Mouse (Mus musculus): ENCODE data around the gene Ciita. TPM values are rescaled to one million over a fixed set of nuclear protein-coding genes. Genes with fewer than 3 reads are reported as not detected.

The Ciita gene
- polyA plus RNA-seq, 1 experiment, result 0.03 TPM

DNA sequence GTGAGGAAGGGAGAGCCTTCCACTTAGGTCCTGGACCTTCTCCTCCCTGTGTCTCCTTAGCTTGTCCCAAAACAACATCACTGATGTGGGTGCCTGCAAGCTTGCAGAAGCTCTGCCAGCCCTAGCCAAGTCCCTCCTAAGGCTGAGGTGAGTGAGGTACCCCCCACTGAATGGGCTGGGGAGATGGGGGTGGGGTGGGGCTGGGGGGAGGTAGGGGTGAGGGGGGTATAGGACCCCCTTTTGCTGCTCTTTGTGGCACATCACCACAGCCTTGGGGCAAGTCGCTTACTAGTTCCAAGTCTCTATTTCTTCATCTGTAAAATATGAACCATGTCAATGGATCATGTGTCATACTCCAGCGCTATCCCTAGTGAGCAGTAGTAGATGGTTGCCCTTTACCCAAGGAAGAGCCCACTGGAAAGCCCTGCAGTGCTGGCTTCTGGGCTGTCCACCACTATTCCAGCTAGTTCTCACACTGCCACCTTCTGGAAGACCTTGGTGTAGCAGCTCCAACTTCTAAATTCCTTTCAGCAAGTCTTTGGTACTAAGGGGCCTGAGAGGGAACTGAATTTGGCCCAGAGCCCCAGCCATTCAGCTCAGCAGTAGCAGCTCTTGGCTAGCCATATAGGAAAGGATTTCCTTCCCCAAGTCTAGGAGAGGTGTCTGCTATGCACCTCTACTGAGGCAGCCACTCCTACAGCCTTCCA lies 41.2 kb downstream of the Ciita start:
- peak; percentile 92 for DNase-seq (ENCODE audit: low read depth)
- no peak for TF ChIP-seq POLR2A (IDR thresholded peaks at IDR 0.05; ENCODE audit: borderline replicate concordance, extremely low read depth, insufficient read depth, insufficient read length, poor library complexity, severe bottlenecking)
- TF ChIP-seq CTCF (IDR thresholded peaks at IDR 0.05; ENCODE audit: borderline replicate concordance, extremely low read depth, insufficient read depth, insufficient read length), result peak; percentile 76

DNA sequence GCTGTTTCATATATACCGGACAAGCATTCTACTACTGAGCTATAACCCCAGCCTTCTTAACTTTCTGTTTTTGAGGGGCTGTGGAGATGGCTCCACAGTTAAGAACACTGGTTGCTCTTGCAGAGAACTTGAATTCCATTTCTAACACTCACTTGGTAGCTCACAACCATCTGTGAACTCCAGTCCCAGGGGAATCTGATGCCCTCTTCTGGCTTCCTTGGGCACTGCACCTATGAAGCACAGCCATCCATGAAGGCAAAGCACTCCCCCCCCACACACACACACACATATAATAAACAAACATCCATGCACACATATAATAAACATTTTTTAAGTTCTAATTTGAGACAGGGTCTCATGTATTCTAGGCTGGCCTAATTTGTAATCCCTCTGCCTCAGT lies 43.0 kb downstream of the Ciita start:
- DNase-seq (ENCODE audit: low read depth), result peak; percentile 72

DNA sequence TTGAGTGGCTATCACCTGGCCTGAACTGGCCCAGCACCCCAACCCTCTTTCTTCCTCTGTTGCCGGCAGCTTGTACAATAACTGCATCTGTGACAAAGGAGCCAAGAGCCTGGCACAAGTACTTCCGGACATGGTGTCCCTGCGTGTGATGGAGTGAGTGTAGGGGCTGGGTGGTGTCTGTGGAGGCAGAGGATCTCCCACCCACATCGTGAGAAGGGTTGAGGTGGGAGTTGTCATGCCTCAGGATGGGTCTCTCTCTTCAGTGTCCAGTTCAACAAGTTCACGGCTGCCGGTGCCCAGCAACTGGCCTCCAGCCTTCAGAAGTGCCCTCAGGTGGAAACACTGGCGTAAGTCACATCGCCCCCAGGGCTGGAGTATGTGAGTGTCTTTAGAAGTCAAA lies 43.8 kb downstream of the Ciita start:
- TF ChIP-seq CTCF (IDR thresholded peaks at IDR 0.05; ENCODE audit: borderline replicate concordance, extremely low read depth, insufficient read depth, insufficient read length), result no peak
- no peak for TF ChIP-seq POLR2A (IDR thresholded peaks at IDR 0.05; ENCODE audit: borderline replicate concordance, extremely low read depth, insufficient read depth, insufficient read length, poor library complexity, severe bottlenecking)
- no peak for DNase-seq (ENCODE audit: low read depth)

More for the DNA sequence above, 43.0 kb downstream of the Ciita start:
- peak; percentile 74 for TF ChIP-seq CTCF (IDR thresholded peaks at IDR 0.05; ENCODE audit: borderline replicate concordance, extremely low read depth, insufficient read depth, insufficient read length)
- no peak for TF ChIP-seq POLR2A (IDR thresholded peaks at IDR 0.05; ENCODE audit: borderline replicate concordance, extremely low read depth, insufficient read depth, insufficient read length, poor library complexity, severe bottlenecking)

DNA sequence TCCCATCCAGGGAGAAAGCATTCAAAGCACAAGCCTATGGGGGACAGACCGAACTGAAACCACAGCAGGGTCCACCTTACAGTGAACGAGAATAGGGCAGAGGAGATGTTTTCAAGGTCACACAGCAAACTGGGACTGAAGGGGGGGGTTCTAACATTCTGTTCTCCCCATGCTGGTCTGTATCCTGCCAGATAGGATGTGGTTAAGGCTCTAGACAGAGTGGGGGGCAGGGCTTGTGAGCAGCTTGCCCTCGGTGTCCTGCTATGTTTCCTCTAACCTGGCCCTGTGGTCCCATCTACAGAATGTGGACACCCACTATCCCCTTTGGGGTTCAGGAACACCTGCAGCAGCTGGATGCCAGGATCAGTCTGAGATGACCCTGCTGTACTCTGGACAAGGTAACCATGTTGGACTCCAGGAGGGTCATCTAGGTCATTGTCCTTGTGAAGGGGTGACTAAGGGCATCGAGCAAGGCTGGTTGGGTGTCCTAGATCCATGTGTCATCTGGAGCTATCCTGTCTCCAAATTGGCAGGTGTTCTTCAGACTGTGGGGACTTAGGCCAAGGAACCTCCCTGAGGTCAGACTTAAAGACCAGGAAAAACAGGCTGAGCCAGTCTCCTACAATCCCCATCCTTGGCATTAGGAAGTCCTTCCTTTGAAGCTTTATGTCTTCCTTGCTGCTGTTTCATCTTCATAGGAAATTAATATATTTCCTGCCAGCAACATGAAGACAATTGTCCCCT lies 45.2 kb downstream of the Ciita start:
- TF ChIP-seq CTCF (IDR thresholded peaks at IDR 0.05; ENCODE audit: borderline replicate concordance, extremely low read depth, insufficient read depth, insufficient read length) (no peak), POLR2A (IDR thresholded peaks at IDR 0.05; ENCODE audit: borderline replicate concordance, extremely low read depth, insufficient read depth, insufficient read length, poor library complexity, severe bottlenecking) (no peak)

DNA sequence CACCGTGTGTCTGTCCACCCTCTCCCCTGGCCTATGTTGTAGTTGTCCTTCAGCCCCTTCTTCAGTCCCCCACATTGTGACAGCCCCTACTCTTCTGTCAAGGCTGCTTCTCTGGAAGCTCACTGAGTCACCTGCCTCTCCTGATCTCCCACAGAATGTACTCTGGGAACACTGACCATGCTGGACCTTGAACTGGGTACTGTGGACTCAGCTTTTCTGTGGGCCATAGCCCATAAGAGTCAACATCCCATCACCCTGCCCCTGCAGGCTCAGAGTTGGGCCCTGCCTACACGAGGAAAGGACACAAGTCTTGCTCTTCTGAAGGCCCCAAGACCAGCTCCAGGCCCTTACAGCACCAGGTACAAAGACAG lies 45.7 kb downstream of the Ciita start:
- TF ChIP-seq POLR2A (IDR thresholded peaks at IDR 0.05; ENCODE audit: borderline replicate concordance, extremely low read depth, insufficient read depth, insufficient read length, poor library complexity, severe bottlenecking) (no peak), CTCF (IDR thresholded peaks at IDR 0.05; ENCODE audit: borderline replicate concordance, extremely low read depth, insufficient read depth, insufficient read length) (no peak)
- no peak for DNase-seq (ENCODE audit: low read depth)

More for the DNA sequence above, 45.2 kb downstream of the Ciita start:
- DNase-seq (ENCODE audit: low read depth), result no peak

DNA sequence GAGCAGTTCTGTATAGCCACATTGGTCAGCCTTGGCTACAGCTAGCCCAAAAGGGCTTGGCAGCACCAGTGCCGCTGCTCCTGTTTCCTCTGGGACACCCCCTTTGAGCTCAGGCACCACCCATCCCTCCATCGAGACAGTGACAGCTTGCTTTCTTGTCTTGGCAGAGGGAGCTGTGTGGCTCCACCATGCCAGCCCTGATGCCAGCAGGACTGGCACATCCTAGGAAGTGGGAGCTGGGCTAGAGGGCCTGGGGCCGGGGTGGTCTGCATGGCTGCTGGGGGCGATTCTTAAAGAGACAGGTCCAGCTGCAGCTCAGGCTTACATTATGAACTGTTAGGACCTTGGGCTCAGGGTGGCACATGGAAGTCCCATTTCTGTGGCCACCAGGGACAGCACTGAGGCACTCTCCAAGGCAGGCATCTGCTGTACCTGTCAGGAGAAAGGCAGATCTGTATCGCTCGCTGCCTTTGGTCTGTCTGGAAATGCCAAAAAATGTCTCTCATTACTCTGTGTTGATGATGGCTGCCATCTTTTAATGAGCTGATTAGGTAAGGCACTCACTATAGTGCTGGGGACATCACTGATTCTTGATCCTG lies 47.3 kb downstream of the Ciita start:
- TF ChIP-seq CTCF (IDR thresholded peaks at IDR 0.05; ENCODE audit: borderline replicate concordance, extremely low read depth, insufficient read depth, insufficient read length) (no peak), POLR2A (IDR thresholded peaks at IDR 0.05; ENCODE audit: borderline replicate concordance, extremely low read depth, insufficient read depth, insufficient read length, poor library complexity, severe bottlenecking) (no peak)
- peak; percentile 57 for DNase-seq (ENCODE audit: low read depth)

DNA sequence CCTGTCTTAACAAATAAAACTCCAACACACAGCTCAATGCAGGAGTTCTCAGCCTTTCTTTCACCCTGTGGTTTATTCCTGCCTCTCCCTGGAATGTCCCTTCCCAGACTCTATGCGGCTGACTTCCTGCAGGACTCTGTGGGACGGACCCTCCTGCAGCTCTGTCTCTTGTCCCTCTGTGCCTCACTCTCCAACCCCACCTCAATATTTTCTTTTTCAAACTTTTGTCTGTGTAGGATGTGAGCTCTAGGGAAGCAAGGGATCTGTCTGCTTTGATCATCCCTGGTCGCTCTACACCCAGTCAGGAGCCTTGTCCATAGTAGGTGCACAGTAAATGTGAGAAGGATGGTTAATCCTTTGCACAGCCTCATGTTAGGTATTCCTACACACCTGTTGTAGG lies 48.5 kb downstream of the Ciita start:
- DNase-seq (ENCODE audit: low read depth), result no peak
- no peak for TF ChIP-seq CTCF (IDR thresholded peaks at IDR 0.05; ENCODE audit: borderline replicate concordance, extremely low read depth, insufficient read depth, insufficient read length)

DNA sequence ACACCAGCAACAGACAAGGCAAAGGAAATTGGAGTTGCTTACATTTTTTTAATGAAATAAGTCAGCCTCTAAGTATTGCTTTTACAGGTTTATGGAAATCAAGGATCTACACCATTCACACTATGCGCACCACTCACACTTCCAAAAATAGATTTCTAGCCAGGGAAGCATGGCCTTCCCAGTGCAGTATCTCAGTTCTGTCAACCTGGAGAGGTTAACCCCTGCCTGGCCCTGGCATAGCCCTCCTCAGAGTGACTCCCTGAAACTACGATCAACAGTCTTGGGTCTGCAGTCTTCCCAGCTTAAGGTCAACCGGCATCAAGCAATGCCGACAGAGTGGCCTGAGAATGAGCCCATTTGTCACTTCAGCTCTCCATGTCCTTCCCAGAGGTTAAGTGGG lies 50.3 kb downstream of the Ciita start:
- no peak for TF ChIP-seq CTCF (IDR thresholded peaks at IDR 0.05; ENCODE audit: borderline replicate concordance, extremely low read depth, insufficient read depth, insufficient read length)
- TF ChIP-seq POLR2A (IDR thresholded peaks at IDR 0.05; ENCODE audit: borderline replicate concordance, extremely low read depth, insufficient read depth, insufficient read length, poor library complexity, severe bottlenecking), result no peak

DNA sequence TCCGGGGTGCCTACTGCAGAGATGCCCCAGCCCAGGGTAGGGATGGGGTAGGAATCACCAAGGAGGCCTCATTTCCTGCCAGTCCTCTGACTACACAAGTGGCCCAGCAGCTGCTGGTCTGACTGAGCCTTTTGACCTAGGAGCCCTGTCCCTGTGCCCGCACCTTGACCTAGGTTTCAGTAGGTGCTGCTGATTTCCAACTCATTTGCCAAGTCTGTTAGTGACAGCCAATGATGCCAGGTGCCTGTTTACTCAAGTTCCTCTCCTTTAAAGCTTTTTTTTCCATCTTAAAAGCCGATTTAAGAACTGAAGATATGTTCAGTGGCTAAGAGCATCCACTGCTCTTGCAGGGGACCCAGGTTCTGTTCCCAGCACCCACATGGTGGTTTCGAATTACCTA lies 53.9 kb downstream of the Ciita start:
- TF ChIP-seq CTCF (IDR thresholded peaks at IDR 0.05; ENCODE audit: borderline replicate concordance, extremely low read depth, insufficient read depth, insufficient read length) (no peak), POLR2A (IDR thresholded peaks at IDR 0.05; ENCODE audit: borderline replicate concordance, extremely low read depth, insufficient read depth, insufficient read length, poor library complexity, severe bottlenecking) (no peak)
- no peak for DNase-seq (ENCODE audit: low read depth)

More for the DNA sequence above, 50.3 kb downstream of the Ciita start:
- DNase-seq (ENCODE audit: low read depth), result no peak

DNA sequence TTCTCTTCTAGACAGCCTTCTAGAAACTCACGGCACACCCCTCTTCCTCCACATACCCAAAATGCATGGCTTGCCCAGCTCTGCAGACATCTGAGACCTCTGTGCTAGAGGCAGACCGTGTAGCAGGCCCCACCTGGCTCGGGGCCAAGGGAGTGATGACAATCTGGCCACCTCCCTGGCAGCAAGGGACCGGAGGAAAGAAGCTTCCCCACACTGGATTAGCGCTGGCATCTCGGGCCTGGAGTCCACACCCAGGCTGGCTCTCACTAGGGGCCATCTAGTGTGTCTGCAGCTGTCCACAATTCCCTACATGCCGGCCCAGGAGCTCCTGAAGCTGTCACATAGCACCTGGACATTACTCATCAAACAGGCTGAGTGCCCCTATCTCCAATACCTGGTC lies 54.7 kb downstream of the Ciita start:
- no peak for TF ChIP-seq CTCF (IDR thresholded peaks at IDR 0.05; ENCODE audit: borderline replicate concordance, extremely low read depth, insufficient read depth, insufficient read length)
- TF ChIP-seq POLR2A (IDR thresholded peaks at IDR 0.05; ENCODE audit: borderline replicate concordance, extremely low read depth, insufficient read depth, insufficient read length, poor library complexity, severe bottlenecking), result no peak
- peak; percentile 32 for DNase-seq (ENCODE audit: low read depth)

DNA sequence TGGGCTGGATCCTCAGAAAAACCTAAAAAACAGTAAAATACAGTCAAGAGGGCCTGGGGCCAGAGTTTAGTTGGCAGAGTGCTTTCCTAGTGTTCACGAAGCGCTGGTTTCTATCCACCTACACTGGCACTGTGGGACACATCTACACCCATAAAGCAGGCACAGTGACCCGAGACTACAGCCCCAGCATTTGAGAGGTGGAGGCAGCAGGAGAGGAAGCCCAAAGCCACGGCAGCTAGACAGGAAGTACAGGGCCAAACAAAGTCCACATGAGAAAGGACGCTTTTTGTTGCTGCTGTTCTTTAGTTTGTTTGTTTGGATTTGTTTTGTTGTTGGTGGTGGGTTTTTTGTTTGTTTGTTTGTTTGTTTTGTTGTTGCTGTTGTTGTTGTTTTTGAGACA lies 56.5 kb downstream of the Ciita start:
- TF ChIP-seq CTCF (IDR thresholded peaks at IDR 0.05; ENCODE audit: borderline replicate concordance, extremely low read depth, insufficient read depth, insufficient read length) (no peak), POLR2A (IDR thresholded peaks at IDR 0.05; ENCODE audit: borderline replicate concordance, extremely low read depth, insufficient read depth, insufficient read length, poor library complexity, severe bottlenecking) (no peak)
- no peak for DNase-seq (ENCODE audit: low read depth)

All from brain, embryonic 14.5 days (tissue).